Mouse (Mus musculus): Measurements from ENCODE around the gene Atp11a. TPM values are rescaled to one million over a fixed set of nuclear protein-coding genes. Genes with fewer than 3 reads are reported as not detected.

Atp11a gene
- 10 to 100 TPM; 85.6 to 89.6 (median 87.8) TPM for total RNA-seq (2022)

- DNase-seq (ENCODE audit: low spot score), result no peak
These were observed at the start of gene Atp11a for GRCm38 (mm10) chr8:12756391-12757157. Gene Atp11a (plus strand): TSS chr8:12757014.

- no peak for DNase-seq (ENCODE audit: low spot score)
These were observed 45.2 kb upstream of the Atp11a start for GRCm38 (mm10) chr8:12711623-12712022.

GRCm38 (mm10) chr8:12715861-12716585, 40.8 kb upstream of the Atp11a start:
- DNase-seq (ENCODE audit: low spot score), result no peak

GRCm38 (mm10) chr8:12719091-12719490, 37.7 kb upstream of the Atp11a start:
- no peak for DNase-seq (ENCODE audit: low spot score)

- DNase-seq (ENCODE audit: low spot score), result no peak
These were observed 28.2 kb upstream of the Atp11a start for GRCm38 (mm10) chr8:12728644-12729043.

GRCm38 (mm10) chr8:12730780-12731179, 26.0 kb upstream of the Atp11a start:
- no peak for DNase-seq (ENCODE audit: low spot score)

- no peak for DNase-seq (ENCODE audit: low spot score)
These were observed 24.4 kb upstream of the Atp11a start for GRCm38 (mm10) chr8:12732431-12732830.

- no peak for DNase-seq (ENCODE audit: low spot score)
These were observed 17.7 kb upstream of the Atp11a start for GRCm38 (mm10) chr8:12739113-12739512.

- DNase-seq (ENCODE audit: low spot score), result no peak
These were observed 13.4 kb upstream of the Atp11a start for GRCm38 (mm10) chr8:12743390-12743789.

GRCm38 (mm10) chr8:12748183-12748582, 8.6 kb upstream of the Atp11a start:
- DNase-seq (ENCODE audit: low spot score), result no peak

- no peak for DNase-seq (ENCODE audit: low spot score)
These were observed 7.7 kb upstream of the Atp11a start for GRCm38 (mm10) chr8:12749116-12749515.

GRCm38 (mm10) chr8:12753054-12753453, 3.8 kb upstream of the Atp11a start:
- no peak for DNase-seq (ENCODE audit: low spot score)

GRCm38 (mm10) chr8:12754115-12754514, 2.7 kb upstream of the Atp11a start:
- no peak for DNase-seq (ENCODE audit: low spot score)

GRCm38 (mm10) chr8:12755312-12755711, 1.5 kb upstream of the Atp11a start:
- no peak for DNase-seq (ENCODE audit: low spot score)

GRCm38 (mm10) chr8:12755826-12756225, 988 bp upstream of the Atp11a start:
- DNase-seq (ENCODE audit: low spot score), result no peak

- no peak for DNase-seq (ENCODE audit: low spot score)
These were observed 572 bp downstream of the Atp11a start for GRCm38 (mm10) chr8:12757231-12757940.

- no peak for DNase-seq (ENCODE audit: low spot score)
These were observed 3.1 kb downstream of the Atp11a start for GRCm38 (mm10) chr8:12759963-12760362.

GRCm38 (mm10) chr8:12761873-12762272, 5.1 kb downstream of the Atp11a start:
- DNase-seq (ENCODE audit: low spot score), result no peak

GRCm38 (mm10) chr8:12763565-12764108, 6.8 kb downstream of the Atp11a start:
- DNase-seq (ENCODE audit: low spot score), result no peak

- DNase-seq (ENCODE audit: low spot score), result no peak
These were observed 8.2 kb downstream of the Atp11a start for GRCm38 (mm10) chr8:12764971-12765370.

- DNase-seq (ENCODE audit: low spot score), result no peak
These were observed 10.4 kb downstream of the Atp11a start for GRCm38 (mm10) chr8:12767176-12767575.

- no peak for DNase-seq (ENCODE audit: low spot score)
These were observed 11.9 kb downstream of the Atp11a start for GRCm38 (mm10) chr8:12768747-12769146.
